Mouse (Mus musculus) neural tube, embryonic 14.5 days (tissue): ENCODE results near the gene Rapgef4. TPM values are rescaled to one million over a fixed set of nuclear protein-coding genes. Genes with fewer than 3 reads are reported as not detected.

Source experiments
- ATAC-seq: fragments of 200-750 bp; cut with Nextera tagmentation; 2 replicates; pipeline ENCODE4 v1.8.0; 2017; ENCODE audit warnings: low read depth, mild to moderate bottlenecking, moderate TSS enrichment, moderate library complexity
- H3K27ac ChIP-seq: fragments of 300-500 bp; sonication (generic); 2 replicates; pipeline ENCODE4 v1.5.1; 2014; ENCODE audit warnings: low read depth, mild to moderate bottlenecking, control low read depth, low read length, moderate library complexity, mixed read lengths
- H3K27me3 ChIP-seq: fragments of 300-500 bp; sonication (generic); 2 replicates; pipeline ENCODE4 v1.6.1; 2014; ENCODE audit warnings: low read length; ENCODE audit not compliant: control insufficient read depth, insufficient read depth
- H3K36me3 ChIP-seq: fragments of 300-500 bp; sonication (generic); 2 replicates; pipeline ENCODE4 v1.6.1; 2014; ENCODE audit warnings: low read length, mixed read lengths; ENCODE audit not compliant: control insufficient read depth, insufficient read depth
- H3K4me1 ChIP-seq: fragments of 300-500 bp; sonication (generic); 2 replicates; pipeline ENCODE4 v1.6.1; 2014; ENCODE audit warnings: low read length; ENCODE audit not compliant: control insufficient read depth, insufficient read depth
- H3K4me2 ChIP-seq: fragments of 300-500 bp; sonication (generic); 2 replicates; pipeline ENCODE4 v1.6.1; 2014; ENCODE audit warnings: mild to moderate bottlenecking, low read depth, low read length, control low read depth
- H3K4me3 ChIP-seq: fragments of 300-500 bp; sonication (generic); 2 replicates; pipeline ENCODE4 v1.5.1; 2014; ENCODE audit warnings: low read depth, low read length, control low read depth, mixed read lengths
- H3K9ac ChIP-seq: fragments of 300-500 bp; sonication (generic); replicated peaks from 2 replicates; pipeline ENCODE4 v1.6.1; 2014; ENCODE audit warnings: low read depth, mild to moderate bottlenecking, control low read depth, low read length, mixed read lengths
- H3K9me3 ChIP-seq: fragments of 300-500 bp; sonication (generic); 2 replicates; pipeline ENCODE4 v1.6.1; 2016; ENCODE audit warnings: low read length; ENCODE audit not compliant: control insufficient read depth
- WGBS: fragments of 180-500 bp; shearing (Covaris S2); extraction: QIAGEN DNeasy Blood & Tissue Kit; methylation state at CpG from one replicate; pipeline ENCODE4 v1.1.7; 2014; 5-methylcytosine and 5-hydroxymethylcytosine counted together
- polyA plus RNA-seq: library from polyadenylated mRNA; unstranded; fragments of >200 nt; fragmentation: Nextera tagmentation; extraction: Ambion mirVana; gene quantifications from 2 replicates; pipeline ENCODE4 v1.2.1, GENCODE M21; 2014

The Rapgef4 gene
- polyA plus RNA-seq, 1 experiment from 2014 or later, result 39.6 TPM

GRCm38 (mm10) chr2:72044191-72044590 is 63.2 kb downstream of the Rapgef4 start:
- no peaks in the 10 kb centered on the region for H3K9me3 ChIP-seq
- no peak overlapping the region for H3K4me2 ChIP-seq
- H3K9ac ChIP-seq, result no peak overlapping the region
- H3K36me3 ChIP-seq, result no peaks in the 10 kb centered on the region
- no peaks in the 10 kb centered on the region for H3K27me3 ChIP-seq
- ATAC-seq, result no peak
- no peak overlapping the region for H3K4me3 ChIP-seq
- H3K4me1 ChIP-seq, result peaks cover 11% of the 10 kb centered on the region; the same call in 1 of the 2 replicates
- H3K27ac ChIP-seq, result no peak overlapping the region
- WGBS, result 52% methylated on average over 6 of the region's 6 CpGs

GRCm38 (mm10) chr2:72045024-72045423 is 64.0 kb downstream of the Rapgef4 start:
- Histone ChIP-seq H3K27me3 (no peaks in the 10 kb centered on the region), H3K27ac (no peak overlapping the region), H3K36me3 (no peaks in the 10 kb centered on the region), H3K9me3 (no peaks in the 10 kb centered on the region), H3K4me1 (peaks cover 6% of the 10 kb centered on the region; the same call in 1 of the 2 replicates), H3K4me2 (no peak overlapping the region), H3K4me3 (no peak overlapping the region), H3K9ac (no peak overlapping the region)
- WGBS, result 61% methylated on average over 8 of the region's 8 CpGs
- ATAC-seq, result no peak

GRCm38 (mm10) chr2:72045659-72046058 is 64.6 kb downstream of the Rapgef4 start:
- no peak overlapping the region for H3K9ac ChIP-seq
- WGBS, result 35% methylated on average over 11 of the region's 11 CpGs

GRCm38 (mm10) chr2:72050451-72050850 is 69.4 kb downstream of the Rapgef4 start:
- WGBS, result 60% methylated on average over 7 of the region's 7 CpGs

More at GRCm38 (mm10) chr2:72045659-72046058, 64.6 kb downstream of the Rapgef4 start:
- no peak overlapping the region for H3K27ac ChIP-seq
- H3K36me3 ChIP-seq, result no peaks in the 10 kb centered on the region
- no peak overlapping the region for H3K4me3 ChIP-seq
- ATAC-seq, result peak; percentile 60; the same call in 1 of the 2 replicates
- H3K9me3 ChIP-seq, result no peaks in the 10 kb centered on the region
- H3K4me1 ChIP-seq, result peaks cover 6% of the 10 kb centered on the region; the same call in 1 of the 2 replicates
- no peak overlapping the region for H3K4me2 ChIP-seq
- no peaks in the 10 kb centered on the region for H3K27me3 ChIP-seq

GRCm38 (mm10) chr2:72054280-72054679 is 73.2 kb downstream of the Rapgef4 start:
- 85% methylated on average over 5 of the region's 5 CpGs for WGBS
- no peaks in the 10 kb centered on the region for H3K9me3 ChIP-seq
- no peak overlapping the region for H3K4me2 ChIP-seq
- no peak overlapping the region for H3K27ac ChIP-seq
- no peaks in the 10 kb centered on the region for H3K27me3 ChIP-seq
- no peaks in the 10 kb centered on the region for H3K4me1 ChIP-seq
- no peak overlapping the region for H3K4me3 ChIP-seq
- no peak overlapping the region for H3K9ac ChIP-seq
- no peak for ATAC-seq
- no peaks in the 10 kb centered on the region for H3K36me3 ChIP-seq

More at GRCm38 (mm10) chr2:72050451-72050850, 69.4 kb downstream of the Rapgef4 start:
- Histone ChIP-seq H3K27me3 (no peaks in the 10 kb centered on the region), H3K4me2 (no peak overlapping the region), H3K4me1 (peaks cover 6% of the 10 kb centered on the region; the same call in 1 of the 2 replicates), H3K4me3 (no peak overlapping the region), H3K36me3 (no peaks in the 10 kb centered on the region), H3K27ac (no peak overlapping the region), H3K9me3 (no peaks in the 10 kb centered on the region), H3K9ac (no peak overlapping the region)
- no peak for ATAC-seq

GRCm38 (mm10) chr2:72054736-72055135 is 73.7 kb downstream of the Rapgef4 start:
- ATAC-seq, result no peak
- no peak overlapping the region for H3K4me3 ChIP-seq
- no peak overlapping the region for H3K4me2 ChIP-seq
- H3K36me3 ChIP-seq, result no peaks in the 10 kb centered on the region
- H3K4me1 ChIP-seq, result no peaks in the 10 kb centered on the region
- WGBS, result 79% methylated on average over 6 of the region's 6 CpGs
- H3K9ac ChIP-seq, result no peak overlapping the region
- H3K27ac ChIP-seq, result no peak overlapping the region
- no peaks in the 10 kb centered on the region for H3K27me3 ChIP-seq
- H3K9me3 ChIP-seq, result no peaks in the 10 kb centered on the region

- Histone ChIP-seq H3K4me1 (no peaks in the 10 kb centered on the region), H3K4me3 (no peak overlapping the region), H3K36me3 (no peaks in the 10 kb centered on the region), H3K27ac (no peak overlapping the region; the same call in 1 of the 2 replicates), H3K27me3 (no peaks in the 10 kb centered on the region), H3K4me2 (no peak overlapping the region; the same call in 1 of the 2 replicates), H3K9me3 (no peaks in the 10 kb centered on the region), H3K9ac (no peak overlapping the region)
- ATAC-seq, result no peak
- 80% methylated on average over 5 of the region's 5 CpGs for WGBS
Observed at GRCm38 (mm10) chr2:72055476-72055875, 74.4 kb downstream of the Rapgef4 start.

GRCm38 (mm10) chr2:72056081-72056874 is 75.2 kb downstream of the Rapgef4 start:
- ATAC-seq, result no peak
- no peaks in the 10 kb centered on the region for H3K9me3 ChIP-seq
- no peak overlapping the region; the same call in 1 of the 2 replicates for H3K27ac ChIP-seq
- WGBS, result 61% methylated on average over 11 of the region's 11 CpGs
- no peaks in the 10 kb centered on the region for H3K36me3 ChIP-seq
- H3K27me3 ChIP-seq, result no peaks in the 10 kb centered on the region
- no peak overlapping the region for H3K4me3 ChIP-seq
- H3K4me2 ChIP-seq, result no peak overlapping the region; the same call in 1 of the 2 replicates
- no peaks in the 10 kb centered on the region for H3K4me1 ChIP-seq
- no peak overlapping the region for H3K9ac ChIP-seq

GRCm38 (mm10) chr2:72062931-72063330 is 81.9 kb downstream of the Rapgef4 start:
- Histone ChIP-seq H3K36me3 (no peaks in the 10 kb centered on the region), H3K4me1 (no peaks in the 10 kb centered on the region), H3K4me2 (no peak overlapping the region), H3K27me3 (no peaks in the 10 kb centered on the region), H3K4me3 (no peak overlapping the region), H3K27ac (no peak overlapping the region), H3K9me3 (no peaks in the 10 kb centered on the region), H3K9ac (no peak overlapping the region)
- 42% methylated on average over 4 of the region's 4 CpGs for WGBS
- ATAC-seq, result no peak
